Mouse (Mus musculus) bone marrow macrophage, adult 2 months (primary cell): ENCODE measurements around the gene Cnih2.

ENCODE experiments used
- CTCF ChIP-seq: IDR thresholded peaks from 2 replicates; pipeline ENCODE4 v1.5.1; 2012; ENCODE audit warnings: low read depth, mild to moderate bottlenecking, low read length, moderate library complexity
- POLR2A ChIP-seq: IDR thresholded peaks from 2 replicates; pipeline ENCODE4 v1.6.1; 2012; ENCODE audit warnings: mild to moderate bottlenecking, low read depth, low read length, borderline replicate concordance

GRCm38 (mm10) chr19:5073518-5073917, 24.8 kb downstream of the Cnih2 start:
- TF ChIP-seq CTCF (no peak), POLR2A (no peak)
